Mouse (Mus musculus): ENCODE measurements around the gene Skint5. TPM values are rescaled to one million over a fixed set of nuclear protein-coding genes. Genes with fewer than 3 reads are reported as not detected.
"Not testable (repeated sequence)": the region's sequence is repeated elsewhere in the genome, so short reads cannot be mapped to it uniquely, and the experiment has no call there.

Gene Skint5
- polyA plus RNA-seq (2016; fragmentation: Nextera tagmentation; extraction: Ambion mirVana) = not detected in 2 replicates

DNA sequence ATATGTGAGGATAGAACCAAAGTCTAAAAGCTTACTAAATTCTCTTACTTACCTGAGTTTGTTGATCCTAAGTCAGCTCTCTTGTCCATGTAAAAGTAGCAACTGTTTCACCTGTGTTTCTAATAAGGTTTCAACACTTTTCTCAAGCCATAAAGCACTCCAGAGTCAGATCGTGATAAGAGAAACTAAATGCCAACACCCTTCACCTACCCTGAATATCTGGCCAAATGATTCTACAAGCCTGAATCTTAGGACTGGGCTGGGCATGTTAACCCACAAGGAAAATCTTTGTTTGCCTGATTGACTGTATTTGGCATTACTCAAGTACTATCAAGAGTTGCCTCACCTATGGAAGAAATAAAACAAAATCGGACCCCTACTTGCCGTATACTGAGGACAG lies at the start of gene Skint5:
Gene Skint5 (minus strand): TSS at position 101 of the 400 bp plus-strand sequence.
- WGBS = 88% methylated on average over 3 of the region's 3 CpGs

DNA sequence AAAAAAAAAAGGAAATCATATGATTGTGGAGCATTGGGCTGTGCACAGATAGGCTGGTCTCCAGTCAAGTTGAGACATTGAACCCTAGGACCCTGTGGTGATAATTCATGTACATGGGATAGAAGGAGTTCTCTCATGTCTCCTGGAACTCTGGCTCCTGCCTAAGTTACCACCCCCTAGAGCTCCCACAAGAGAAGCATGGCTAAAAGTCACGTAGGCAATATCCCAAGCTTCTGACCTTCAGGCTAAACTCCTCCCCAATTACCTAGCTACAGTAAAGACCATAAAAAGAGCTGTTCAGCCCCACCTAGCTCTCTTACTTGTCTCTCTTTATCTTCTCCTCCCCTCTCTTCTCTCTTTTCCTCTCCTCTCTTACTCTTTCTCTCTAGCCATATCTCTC lies 42.0 kb downstream of the Skint5 start:
- Histone ChIP-seq H3K4me1 (no peaks in the 10 kb centered on the region), H3K4me3 (replicated peaks) (no peak overlapping the region), H3K27ac (no peak overlapping the region), H3K9ac (no peak overlapping the region), H3K4me2 (no peak overlapping the region), H3K9me3 (peaks cover 22% of the 10 kb centered on the region), H3K27me3 (no peaks in the 10 kb centered on the region), H3K36me3 (replicated peaks) (no peaks in the 10 kb centered on the region)
- no peak for ATAC-seq (ENCODE audit: low FRiP score)
- WGBS = 57% methylated on average over 1 of the region's 1 CpGs

More for the DNA sequence above, at the start of gene Skint5:
- no peak for ATAC-seq (ENCODE audit: low FRiP score)
- Histone ChIP-seq H3K4me1 (no peaks in the 10 kb centered on the region), H3K9ac (no peak within 1 kb of the TSS), H3K27me3 (no peaks in the 10 kb centered on the region), H3K4me2 (no peak within 1 kb of the TSS), H3K9me3 (0 out of 2 replicates have a peak, but pooled peaks cover 3% of the 10 kb centered on the region), H3K27ac (no peak within 1 kb of the TSS), H3K4me3 (replicated peaks) (no peak within 1 kb of the TSS), H3K36me3 (replicated peaks) (no peaks in the 10 kb centered on the region)

DNA sequence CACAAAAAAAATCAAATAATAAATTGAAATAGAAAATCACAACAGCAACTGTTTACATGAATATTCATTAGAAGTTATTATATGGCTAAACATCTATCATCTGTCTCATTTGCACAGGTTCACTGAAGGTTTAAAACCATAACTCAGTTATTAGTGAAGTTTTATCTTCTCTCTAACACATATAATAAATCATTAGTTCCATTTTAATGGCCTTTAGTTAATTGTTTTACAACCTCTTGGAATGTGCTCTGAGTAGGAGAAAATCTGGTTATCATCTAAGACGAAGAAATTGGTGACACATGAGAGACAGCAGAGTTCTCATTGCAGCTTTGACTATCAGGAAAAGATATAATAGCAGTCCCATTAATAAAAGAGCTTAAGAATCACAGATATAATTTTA lies 235.1 kb downstream of the Skint5 start:
- no peak for ATAC-seq (ENCODE audit: low FRiP score)
- Histone ChIP-seq H3K4me3 (replicated peaks) (no peak overlapping the region), H3K27me3 (no peaks in the 10 kb centered on the region), H3K9me3 (0 out of 2 replicates have a peak, but pooled peaks cover 3% of the 10 kb centered on the region), H3K9ac (no peak overlapping the region), H3K4me1 (no peaks in the 10 kb centered on the region), H3K36me3 (replicated peaks) (no peaks in the 10 kb centered on the region), H3K4me2 (no peak overlapping the region), H3K27ac (no peak overlapping the region)
- 72% methylated on average over 1 of the region's 1 CpGs for WGBS

DNA sequence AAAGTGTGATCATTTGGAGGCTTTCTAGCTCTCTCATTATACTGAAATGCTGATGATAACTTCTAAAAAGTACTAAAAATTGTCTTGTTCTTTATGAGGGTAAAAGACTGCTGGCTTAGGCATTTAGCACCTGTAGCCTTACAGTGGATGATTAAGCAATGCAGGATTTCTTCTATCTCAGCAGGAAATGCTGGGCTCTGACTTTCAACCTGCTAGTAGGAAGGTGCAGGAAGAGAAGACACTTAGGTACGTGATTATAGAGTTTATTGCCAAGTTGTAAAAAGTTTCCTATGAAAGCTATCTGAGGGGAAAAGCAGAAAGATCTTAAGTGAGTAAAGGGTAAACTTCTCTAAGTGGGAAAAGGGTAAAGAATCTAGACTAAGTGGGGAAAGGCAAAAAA lies 235.6 kb downstream of the Skint5 start:
- Histone ChIP-seq H3K4me3 (replicated peaks) (no peak overlapping the region), H3K9ac (no peak overlapping the region), H3K4me1 (no peaks in the 10 kb centered on the region), H3K27ac (no peak overlapping the region), H3K27me3 (no peaks in the 10 kb centered on the region), H3K4me2 (no peak overlapping the region), H3K36me3 (replicated peaks) (no peaks in the 10 kb centered on the region), H3K9me3 (peaks cover 3% of the 10 kb centered on the region; the same call in 1 of the 2 replicates)
- WGBS = 67% methylated on average over 1 of the region's 1 CpGs
- ATAC-seq (ENCODE audit: low FRiP score) = no peak

DNA sequence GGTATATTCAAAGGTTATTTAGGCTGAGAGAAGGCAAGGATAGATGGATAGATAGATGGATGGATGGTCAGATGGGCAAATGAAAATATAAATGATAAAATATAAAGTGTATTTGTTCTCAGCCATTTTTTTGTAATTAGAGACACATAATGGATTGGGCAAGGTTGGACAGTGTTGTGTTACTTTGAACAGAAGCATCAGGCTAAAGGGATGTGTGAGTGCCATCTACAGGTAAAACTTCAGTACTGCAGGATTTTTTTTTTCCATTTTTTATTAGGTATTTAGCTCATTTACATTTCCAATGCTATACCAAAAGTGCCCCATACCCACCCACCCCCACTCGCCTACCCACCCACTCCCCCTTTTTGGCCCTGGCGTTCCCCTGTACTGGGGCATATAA lies 551.1 kb downstream of the Skint5 start:
- H3K36me3 ChIP-seq (replicated peaks); H3K27ac ChIP-seq; H3K27me3 ChIP-seq; H3K4me1 ChIP-seq; H3K9ac ChIP-seq; H3K4me2 ChIP-seq; ATAC-seq (ENCODE audit: low FRiP score); H3K4me3 ChIP-seq (replicated peaks): not testable (repeated sequence)
- H3K9me3 ChIP-seq = peaks cover 24% of the 10 kb centered on the region
- 65% methylated on average over 2 of the region's 2 CpGs for WGBS

Other genes with a start within 250 kb of the Skint5 start
- not detected in 2 replicates for gene Skint11, start 163.9 kb upstream of the Skint5 start, polyA plus RNA-seq (2016; fragmentation: Nextera tagmentation; extraction: Ambion mirVana)